ENCODE assay signal across 22 mouse cellular contexts in the genomic region with DNA sequence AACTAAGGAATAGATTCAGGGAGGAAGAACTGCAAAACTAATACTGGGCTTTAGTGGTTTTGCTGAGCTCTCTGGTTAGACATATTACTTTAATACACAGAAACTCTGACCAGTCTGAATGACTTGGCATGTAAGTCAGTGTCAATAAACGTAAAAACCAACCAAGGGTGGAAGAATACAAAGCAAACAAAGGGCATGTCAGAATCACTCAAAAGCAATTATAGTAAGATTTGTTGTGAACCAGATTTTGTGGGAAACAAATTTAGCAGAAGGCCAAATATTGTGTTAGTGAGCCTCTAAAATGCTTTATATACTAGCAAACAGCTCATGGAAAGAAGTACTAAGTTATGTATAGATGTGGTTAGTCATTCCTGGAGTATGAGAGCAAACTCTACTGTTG.
"Had no signal": no experiment of that assay in that cellular context is flagged by ENCODE, and none has a peak within 500 bp of the region (broad histone marks: within the 10 kb centered on the region; RNA-seq: fewer than 3 reads in every experiment).

No protein-coding gene starts in this region.

- DNase-seq: heart, postnatal 10 days; heart, postnatal 14 days; heart, postnatal 36 days; heart, postnatal 4 days; kidney, adult 11 months; kidney, adult 18-20 months; kidney, adult 2 months; kidney, adult 8-10 months; kidney, adult 9 months; kidney, postnatal 10 days; kidney, postnatal 14 days; kidney, postnatal 25 days; kidney, postnatal 36 days; kidney, postnatal 4 days; layer of hippocampus, adult 9-11 months; layer of hippocampus, postnatal 36 days had no signal

- ATAC-seq: hindbrain, embryonic 16.5 days; hindbrain, postnatal 0 days; inflammation-experienced regulatory T-cells, adult 6 months; intestine, embryonic 15.5 days; intestine, embryonic 16.5 days; intestine, postnatal 0 days had no signal
